Mouse (Mus musculus) CD4-positive, CD25-positive, alpha-beta regulatory T cell, adult 4 months (primary cell): ENCODE results near the gene Syna. TPM values are rescaled to one million over a fixed set of nuclear protein-coding genes. Genes with fewer than 3 reads are reported as not detected.

Source experiments
- ATAC-seq: one replicate; pipeline ENCODE4 v1.8.0; 2017
- polyA plus RNA-seq, 2 experiments: library from polyadenylated mRNA; unstranded; fragments of 100-300 nt; shearing (Covaris generic); gene quantifications; one replicate each; pipeline ENCODE4 v1.2.1; 2017

The Syna gene
- polyA plus RNA-seq, 2 experiments from 2014 or later: 0.60 TPM; not detected in 1

- no peak for ATAC-seq
These were observed 5.7 kb upstream of the Syna start for GRCm38 (mm10) chr5:134565696-134566095.

- no peak for ATAC-seq
These were observed 4.3 kb upstream of the Syna start for GRCm38 (mm10) chr5:134564272-134564671.

- ATAC-seq: no peak
These were observed 640 bp upstream of the Syna start for GRCm38 (mm10) chr5:134560450-134561171.

GRCm38 (mm10) chr5:134555463-134556164 lies 4.4 kb downstream of the Syna start:
- no peak for ATAC-seq

- no peak for ATAC-seq
These were observed 5.9 kb downstream of the Syna start for GRCm38 (mm10) chr5:134553951-134554546.

GRCm38 (mm10) chr5:134552110-134552972 lies 7.6 kb downstream of the Syna start, which contains the start of gene Clip2:
TSS of gene Clip2 (minus strand) at chr5:134552434.
- peak; percentile 93 for ATAC-seq

- peak; percentile 22 for ATAC-seq
These were observed 8.5 kb downstream of the Syna start for GRCm38 (mm10) chr5:134551233-134552109.

- no peak for ATAC-seq
These were observed 9.1 kb downstream of the Syna start for GRCm38 (mm10) chr5:134550836-134551232.

GRCm38 (mm10) chr5:134549640-134550168 lies 10.3 kb downstream of the Syna start:
- ATAC-seq: no peak

- ATAC-seq: no peak
These were observed 11.7 kb downstream of the Syna start for GRCm38 (mm10) chr5:134548306-134548705.

- ATAC-seq: no peak
These were observed 13.2 kb downstream of the Syna start for GRCm38 (mm10) chr5:134546790-134547189.

GRCm38 (mm10) chr5:134545242-134545629 lies 14.7 kb downstream of the Syna start:
- ATAC-seq: no peak

GRCm38 (mm10) chr5:134544516-134545241 lies 15.3 kb downstream of the Syna start:
- ATAC-seq: no peak

GRCm38 (mm10) chr5:134541640-134542039 lies 18.3 kb downstream of the Syna start:
- no peak for ATAC-seq

- no peak for ATAC-seq
These were observed 19.1 kb downstream of the Syna start for GRCm38 (mm10) chr5:134540881-134541280.

- ATAC-seq: peak; percentile 98
These were observed 20.1 kb downstream of the Syna start for GRCm38 (mm10) chr5:134539891-134540290.

- no peak for ATAC-seq
These were observed 23.9 kb downstream of the Syna start for GRCm38 (mm10) chr5:134536036-134536435.

- no peak for ATAC-seq
These were observed 27.6 kb downstream of the Syna start for GRCm38 (mm10) chr5:134532417-134532816.

- no peak for ATAC-seq
These were observed 28.4 kb downstream of the Syna start for GRCm38 (mm10) chr5:134531585-134531984.

GRCm38 (mm10) chr5:134530830-134531229 lies 29.1 kb downstream of the Syna start:
- no peak for ATAC-seq

GRCm38 (mm10) chr5:134528488-134528887 lies 31.5 kb downstream of the Syna start:
- no peak for ATAC-seq
